Mouse (Mus musculus): Measurements from ENCODE around the gene Zcrb1.
A peak's percentile ranks its signal among the peaks of the same experiment; 100 is the strongest.

The Zcrb1 gene

DNA sequence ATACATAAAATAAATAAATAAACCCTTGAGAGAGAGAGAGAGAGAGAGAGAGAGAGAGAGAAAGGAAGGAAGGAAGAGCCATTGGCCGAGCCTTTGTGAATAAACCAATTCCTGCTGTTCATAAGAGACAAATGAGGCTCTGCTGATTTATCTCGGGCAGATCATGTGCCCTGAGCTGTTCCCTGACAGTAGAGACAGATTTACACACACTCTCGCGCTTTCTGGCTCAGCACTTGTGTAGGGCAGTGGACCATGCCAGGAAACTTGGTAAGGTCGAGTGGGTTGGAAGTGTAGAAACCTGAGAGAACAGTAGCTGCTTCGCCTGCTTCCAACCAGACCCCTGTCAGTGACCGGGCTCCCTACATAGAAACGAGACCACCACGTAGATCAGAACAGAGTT is 29.6 kb downstream of the Zcrb1 start:
- no peak for DNase-seq (ENCODE audit: low spot score)

DNA sequence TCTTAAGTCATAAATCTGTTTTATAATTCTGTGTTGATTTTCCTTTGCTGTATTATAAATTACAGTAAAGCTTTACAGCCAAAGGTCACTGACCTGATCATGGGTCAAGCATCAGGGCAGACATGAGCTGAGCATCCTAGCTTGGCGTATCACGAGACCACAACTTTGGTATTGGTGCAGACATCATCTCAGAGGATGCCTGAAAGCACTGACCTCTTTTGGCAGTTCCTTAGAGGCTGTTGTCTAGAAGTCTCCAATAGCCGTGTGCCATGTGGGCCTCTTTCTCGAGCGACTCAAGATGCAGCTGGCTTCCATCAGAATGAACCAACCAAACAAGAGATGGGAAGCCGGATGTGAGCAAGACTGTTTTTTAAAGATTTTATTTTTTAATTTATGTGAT is 32.6 kb downstream of the Zcrb1 start:
- no peak for DNase-seq (ENCODE audit: low spot score)

DNA sequence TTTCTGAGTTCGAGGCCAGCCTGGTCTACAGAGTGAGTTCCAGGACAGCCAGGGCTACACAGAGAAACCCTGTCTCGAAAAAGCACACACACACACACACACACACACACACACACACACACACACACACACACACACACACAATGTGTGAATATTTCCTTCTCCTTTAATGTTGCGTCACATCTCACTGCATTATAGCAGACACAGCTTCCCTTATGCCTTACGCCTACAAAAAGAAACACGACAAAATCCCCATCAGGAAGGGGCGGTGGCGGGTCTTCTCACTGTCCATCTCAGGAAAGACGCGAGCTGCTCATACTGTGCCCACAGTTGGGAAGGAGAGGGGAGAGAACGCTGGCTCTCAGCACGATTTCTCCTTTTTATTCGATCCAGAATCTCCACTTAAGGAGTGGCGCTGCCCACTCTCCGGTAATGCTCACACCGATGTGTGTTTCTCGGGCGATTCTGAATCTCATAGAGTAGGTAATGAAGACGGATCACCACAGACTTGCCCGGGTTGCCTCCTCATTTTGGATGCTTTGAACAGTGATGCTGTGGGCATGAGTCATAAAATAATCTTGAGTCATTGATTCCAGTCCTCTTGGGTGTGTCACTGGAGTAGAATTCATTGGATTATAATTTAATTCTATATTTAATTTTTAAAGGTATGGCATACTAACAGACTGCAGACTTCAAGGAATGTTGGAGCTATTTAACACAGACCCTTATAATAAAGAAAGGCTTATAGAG is 39.6 kb downstream of the Zcrb1 start:
- no peak for DNase-seq (ENCODE audit: low spot score)

DNA sequence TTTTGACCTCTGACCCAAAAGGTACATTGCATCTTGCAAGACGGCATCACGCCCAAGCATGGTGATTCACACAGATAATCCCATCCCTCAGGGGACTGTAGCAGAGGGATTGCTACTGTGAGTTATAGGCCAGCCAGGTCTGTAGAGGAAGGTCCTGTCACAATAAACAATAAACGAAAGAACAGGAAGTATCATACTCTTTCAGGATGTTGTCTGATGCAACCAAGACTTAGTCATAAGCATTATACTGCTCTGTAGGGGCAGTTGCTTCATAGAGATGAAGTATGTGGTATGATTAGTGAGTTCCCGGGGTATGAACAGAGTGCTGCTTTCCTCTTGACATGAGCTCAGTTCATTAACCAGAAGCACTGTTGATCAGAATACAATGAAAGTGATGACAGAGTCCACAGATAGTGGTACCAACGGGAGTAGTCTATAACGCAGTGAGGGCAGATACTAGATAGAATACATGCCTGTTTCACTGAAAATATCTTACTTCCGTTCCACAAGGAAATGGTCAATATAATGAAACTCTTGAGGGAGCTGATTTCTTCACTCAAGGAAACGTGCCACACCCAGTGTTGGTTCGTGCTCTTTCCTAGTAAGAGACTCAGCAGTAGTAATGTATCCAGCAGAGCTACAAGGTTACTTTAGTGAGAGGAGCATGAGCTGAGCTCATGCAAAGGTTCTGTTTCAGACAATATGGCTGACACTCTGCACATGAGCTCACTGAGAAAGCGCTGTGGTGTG is 57.3 kb downstream of the Zcrb1 start:
- no peak for DNase-seq (ENCODE audit: low spot score)

DNA sequence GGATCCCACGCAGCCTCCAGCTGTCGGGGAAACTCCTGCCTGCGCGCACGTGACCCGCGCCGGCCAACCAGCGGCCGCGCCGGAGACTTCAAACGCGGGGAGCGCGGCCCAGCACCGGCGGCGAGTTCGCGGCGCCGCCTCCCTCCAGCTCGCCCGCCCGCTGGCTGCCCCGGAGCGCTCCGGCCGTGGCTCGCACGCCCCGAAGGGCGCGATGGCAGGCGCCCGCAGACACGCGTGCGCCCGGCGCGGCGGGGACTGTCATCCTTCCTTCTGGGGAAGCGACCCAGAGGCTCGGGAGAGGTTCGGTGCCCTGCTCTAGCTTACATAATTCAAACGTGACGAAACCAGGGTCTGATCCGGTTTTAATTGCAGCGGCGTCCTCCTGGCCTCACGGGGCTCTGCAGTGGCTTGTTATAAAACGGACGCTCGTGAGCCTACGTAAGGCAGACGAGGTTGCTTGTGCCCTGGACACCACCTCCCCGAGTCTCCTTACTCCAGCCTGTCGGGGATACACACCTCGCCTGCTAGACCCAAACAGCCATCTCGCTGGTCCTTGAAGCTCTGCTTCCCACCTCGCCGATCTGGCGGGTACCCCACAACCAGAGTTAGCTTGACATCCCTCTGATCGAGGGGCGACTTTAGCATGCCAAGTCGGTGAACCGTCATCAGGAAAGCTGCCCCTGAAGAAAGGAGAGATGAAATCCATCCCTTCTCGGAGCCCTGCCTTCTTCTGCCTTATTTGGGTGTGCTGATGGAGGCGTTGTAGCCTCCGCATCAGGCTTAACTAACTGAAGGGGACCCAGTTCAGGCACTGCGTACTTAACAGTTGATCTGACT is 61.0 kb downstream of the Zcrb1 start, which contains the start of gene Yaf2:
TSS of gene Yaf2 (minus strand) at position 11 of the 837 bp plus-strand sequence.
- peak; percentile 46 for DNase-seq (ENCODE audit: low spot score)

DNA sequence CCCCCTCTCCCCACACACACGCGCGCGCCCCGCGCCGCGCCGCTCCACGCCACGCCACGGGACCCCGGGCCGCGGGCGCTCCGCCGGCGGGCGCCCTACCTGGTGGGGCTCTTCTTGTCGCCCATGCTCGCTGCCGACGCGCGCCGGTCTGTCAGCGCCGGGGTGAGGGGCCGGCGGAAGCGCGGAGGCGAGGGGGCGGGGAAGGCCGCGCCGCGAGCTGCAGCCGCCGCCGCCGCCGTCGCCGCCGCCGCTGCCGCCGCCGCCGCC is 61.5 kb downstream of the Zcrb1 start:
- DNase-seq (ENCODE audit: low spot score) = no peak
